Mouse (Mus musculus): ENCODE data around the gene Psmc4.
A peak's percentile ranks its signal among the peaks of the same experiment; 100 is the strongest.

The Psmc4 gene

GRCm38 (mm10) chr7:28049476-28050409 lies at the start of gene Psmc4:
Gene Psmc4, minus strand, starts transcription at chr7:28050101.
- DNase-seq: peak; percentile 98 to 99

GRCm38 (mm10) chr7:28099101-28099500 lies 49.2 kb upstream of the Psmc4 start:
- DNase-seq: no peak

- no peak for DNase-seq
Measured at GRCm38 (mm10) chr7:28093541-28093940, 43.6 kb upstream of the Psmc4 start.

GRCm38 (mm10) chr7:28086236-28086635 lies 36.3 kb upstream of the Psmc4 start:
- no peak for DNase-seq

GRCm38 (mm10) chr7:28084215-28084614 lies 34.3 kb upstream of the Psmc4 start:
- DNase-seq: no peak

DNA sequence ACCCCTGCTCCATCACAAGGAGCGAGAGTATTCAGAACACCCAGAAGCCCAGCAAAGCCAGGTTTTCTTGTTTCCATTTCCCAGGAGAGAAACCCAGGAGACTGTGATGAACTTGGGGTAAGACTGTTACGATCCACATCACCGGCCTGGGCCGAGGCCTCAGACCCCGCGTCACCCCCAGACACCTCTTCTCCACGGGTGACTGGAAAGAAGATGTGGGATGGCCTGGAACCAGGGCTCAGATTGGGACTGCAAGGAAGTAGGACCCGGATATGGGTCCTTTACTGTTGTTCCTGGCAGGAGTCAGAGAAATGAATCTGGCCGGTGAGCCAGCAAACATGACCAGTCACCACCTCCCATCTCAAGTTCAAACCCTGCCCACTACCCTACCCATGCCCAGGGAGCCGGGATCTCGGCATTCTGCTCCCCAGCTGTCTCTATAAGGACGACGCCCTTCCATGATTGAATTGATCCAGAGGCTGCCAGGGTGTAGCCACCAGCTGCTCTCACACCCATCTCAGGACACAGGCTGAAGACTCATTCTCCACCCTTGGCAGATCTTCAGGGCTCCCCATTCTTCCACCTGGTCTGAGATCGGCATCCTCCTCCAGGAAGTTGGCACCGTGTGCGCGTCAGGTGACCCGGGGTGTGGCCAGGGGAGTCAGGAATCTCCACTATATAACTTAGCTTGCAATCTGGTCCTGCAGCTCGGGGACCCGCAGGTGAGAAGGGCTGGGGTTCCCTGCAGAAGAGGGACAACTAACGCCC lies 20.8 kb upstream of the Psmc4 start, which contains the start of gene Fcgbp:
TSS of gene Fcgbp (plus strand) at position 706 of the 768 bp plus-strand sequence.
- DNase-seq: no peak

DNA sequence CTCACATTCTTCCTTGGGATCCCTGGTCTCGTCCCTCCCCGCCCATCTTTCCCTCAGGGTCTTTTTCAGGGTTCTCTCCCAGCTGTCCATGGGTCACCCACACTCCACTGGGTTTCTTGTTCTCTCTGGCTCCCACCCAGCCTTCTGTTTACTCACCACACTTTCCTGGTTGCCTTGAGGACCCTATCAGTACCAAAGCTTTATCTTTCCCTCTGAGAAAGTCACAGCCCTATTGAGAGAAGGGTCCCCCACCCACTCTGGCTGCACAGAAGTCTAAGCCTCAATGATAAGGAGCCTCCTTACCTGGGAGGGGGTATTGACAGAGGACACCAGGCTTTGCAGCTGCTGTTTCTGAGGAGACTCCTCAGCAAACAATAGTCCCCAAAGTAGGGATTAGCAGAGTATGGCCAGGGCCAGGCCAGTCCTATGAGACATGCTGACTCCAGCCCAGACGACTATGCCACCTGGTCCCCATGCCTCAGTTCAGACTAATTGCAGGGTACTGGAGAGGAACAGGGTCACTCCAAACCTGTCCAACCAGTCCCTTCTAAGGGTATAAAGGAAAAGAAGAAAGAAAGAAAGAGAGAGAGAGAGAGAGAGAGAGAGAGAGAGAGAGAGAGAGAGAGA lies 19.8 kb upstream of the Psmc4 start:
- DNase-seq: no peak

DNA sequence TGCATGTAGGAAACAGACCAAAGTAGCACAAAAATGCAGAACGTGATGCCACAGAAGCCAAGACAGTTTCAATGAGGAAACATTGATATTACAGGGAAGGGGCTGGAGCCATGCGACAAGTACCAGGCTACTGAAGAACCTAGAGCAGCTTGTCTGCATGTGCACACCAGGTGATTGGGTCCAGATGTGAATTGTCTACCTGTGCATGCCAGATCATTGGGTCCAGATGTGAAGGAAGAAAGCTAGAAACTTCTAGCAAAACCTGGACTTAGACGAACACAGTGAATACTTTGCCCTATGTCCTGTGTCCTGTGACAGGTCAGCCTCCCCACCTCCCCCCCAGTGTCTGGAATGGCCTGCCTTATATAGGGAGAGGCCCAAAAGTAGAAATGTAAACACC lies 18.8 kb upstream of the Psmc4 start:
- DNase-seq: no peak

GRCm38 (mm10) chr7:28059972-28060371 lies 10.1 kb upstream of the Psmc4 start:
- no peak for DNase-seq

DNA sequence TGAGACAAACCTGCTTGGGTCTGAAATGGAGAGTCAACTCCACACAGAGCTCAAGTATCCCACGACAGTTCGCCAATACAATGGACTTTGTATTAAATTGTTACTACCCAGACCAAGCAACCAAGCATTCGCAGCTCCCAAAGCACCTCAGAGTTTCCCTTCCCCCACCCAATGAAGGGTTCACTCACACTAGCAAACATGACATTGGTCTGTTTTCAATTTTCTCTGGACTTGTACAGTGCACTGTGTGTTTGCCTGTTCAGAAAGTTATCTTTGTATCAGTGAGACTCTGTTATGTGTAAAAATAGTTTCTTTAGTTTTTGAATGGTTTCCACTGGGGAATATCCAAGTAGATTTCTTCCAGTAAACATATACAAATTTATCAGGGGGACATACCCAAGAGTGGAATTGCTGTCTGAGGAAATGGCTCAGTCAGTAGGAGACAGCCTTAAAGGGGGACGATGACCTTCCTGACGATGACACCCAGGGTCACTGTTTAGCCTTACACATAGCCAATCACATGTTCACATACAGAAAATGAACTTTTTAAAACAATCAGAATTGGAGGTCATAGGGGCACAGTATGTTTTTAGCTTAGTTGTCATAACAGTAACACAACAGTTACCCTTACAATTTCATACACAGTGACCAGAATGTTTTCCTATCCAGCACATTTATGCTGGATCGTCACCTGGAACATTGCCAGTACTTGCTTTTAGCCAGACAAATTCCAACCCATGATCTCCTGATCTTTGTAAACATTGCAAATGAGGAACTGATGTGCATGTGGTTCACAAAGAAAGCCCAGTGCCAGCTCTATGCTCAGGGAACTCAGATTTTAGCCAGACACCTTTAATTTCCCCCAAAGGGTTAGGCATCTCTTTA lies 3.4 kb upstream of the Psmc4 start:
- DNase-seq: no peak

DNA sequence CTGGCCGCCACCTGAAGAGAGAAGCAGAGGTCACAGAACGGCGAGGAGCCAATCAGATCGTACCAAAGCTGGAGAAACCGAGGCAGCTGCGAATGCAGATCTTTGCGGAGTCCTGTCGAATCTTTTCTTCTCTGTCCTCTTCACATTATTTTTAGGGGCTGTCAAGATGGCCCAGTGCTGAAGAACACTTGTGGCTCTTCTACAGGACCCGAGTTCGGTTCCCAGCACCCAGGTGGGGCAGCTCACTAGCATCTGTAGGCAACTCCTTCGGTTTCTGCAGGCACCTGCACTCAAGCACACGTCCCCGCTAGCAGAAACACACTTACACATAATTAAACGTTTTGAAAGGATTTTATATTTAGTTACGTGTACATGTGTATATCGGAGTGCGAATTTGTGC lies 683 bp upstream of the Psmc4 start:
- peak; percentile 16 to 25 for DNase-seq

DNA sequence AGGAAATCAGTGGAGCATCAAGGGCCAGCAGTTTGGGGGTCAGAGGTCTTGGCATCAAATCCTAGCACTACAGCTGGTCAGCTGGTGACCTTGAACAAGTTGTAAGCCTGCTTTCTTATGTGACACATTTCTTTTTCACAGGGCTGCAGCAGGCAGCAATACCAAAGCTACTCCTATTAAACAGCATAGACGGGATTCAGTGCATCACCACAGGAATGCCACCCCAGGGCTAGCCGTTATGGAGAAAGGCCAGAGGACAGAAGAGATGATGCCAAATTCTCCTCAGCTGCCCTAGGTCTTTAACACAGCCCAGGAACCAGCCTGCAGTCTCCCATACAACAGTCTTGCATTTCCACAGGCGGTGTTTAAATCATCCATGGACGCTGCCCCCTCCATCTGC lies 5.4 kb downstream of the Psmc4 start:
- no peak for DNase-seq

GRCm38 (mm10) chr7:28014445-28014810 lies 35.5 kb downstream of the Psmc4 start:
- no peak for DNase-seq

DNA sequence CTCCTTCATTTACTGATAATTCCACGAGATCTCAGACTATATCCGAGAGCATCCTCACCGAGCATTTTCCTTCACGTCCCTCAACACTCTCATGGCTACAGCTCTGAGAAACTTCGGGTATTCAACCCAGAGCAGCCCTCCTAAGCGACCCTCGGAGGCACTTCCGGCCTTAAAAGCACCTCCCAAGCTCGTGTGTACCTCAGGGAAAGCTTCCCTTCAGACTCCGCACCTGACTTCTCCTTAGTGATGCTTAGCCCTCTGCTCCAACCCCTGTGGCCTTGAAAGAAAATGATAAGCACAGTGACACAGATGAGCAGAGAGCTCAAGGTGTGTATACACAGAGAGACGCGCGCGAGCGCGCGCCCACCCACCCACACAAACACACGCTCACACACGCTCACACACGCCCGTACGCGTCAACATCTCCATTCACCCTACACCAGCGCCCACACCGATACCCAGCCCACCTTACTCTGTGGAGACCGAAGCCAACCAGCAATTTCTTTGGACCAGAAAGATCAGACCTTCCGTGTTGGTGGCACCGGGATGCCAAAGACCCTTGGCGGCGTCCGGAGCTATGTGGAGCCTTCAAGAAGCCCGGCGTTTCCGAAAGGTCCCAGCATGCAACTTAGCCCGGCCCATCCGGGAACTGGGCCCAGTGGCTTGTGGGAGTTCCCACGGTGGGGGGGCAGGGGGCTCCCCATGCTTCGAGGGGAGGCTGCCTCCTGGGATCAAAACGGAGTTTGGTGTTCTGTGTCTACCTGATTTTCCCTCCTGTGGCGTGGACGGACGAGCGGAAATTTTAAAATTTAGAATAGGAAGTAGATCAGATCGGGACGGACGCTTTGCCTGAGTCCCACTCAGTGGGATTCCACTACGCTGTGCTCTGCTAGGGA lies 36.1 kb downstream of the Psmc4 start, which contains the start of gene Zfp850:
TSS of gene Zfp850 (minus strand) at position 567 of the 896 bp plus-strand sequence.
- peak; percentile 79 to 81 for DNase-seq

GRCm38 (mm10) chr7:28010271-28010670 lies 39.6 kb downstream of the Psmc4 start:
- no peak for DNase-seq
